Mouse (Mus musculus): ENCODE data around the gene Rfxank.

- no peak for TF ChIP-seq POLR2A (IDR thresholded peaks at IDR 0.05; ENCODE audit: borderline replicate concordance, extremely low read depth, low read depth, low read length)
- no peak for TF ChIP-seq CTCF (IDR thresholded peaks at IDR 0.05; ENCODE audit: insufficient read depth, low read length)
These were observed 34.4 kb upstream of the Rfxank start for GRCm38 (mm10) chr8:70173320-70173719.
